Mouse (Mus musculus) hindbrain, embryonic 13.5 days (tissue): ENCODE data around the gene Bcan. TPM values are rescaled to one million over a fixed set of nuclear protein-coding genes. Genes with fewer than 3 reads are reported as not detected.

Experiments used
- ATAC-seq: fragments of 200-750 bp; cut with Nextera tagmentation; 2 replicates; pipeline ENCODE4 v1.8.0; 2017; ENCODE audit warnings: moderate TSS enrichment; ENCODE audit not compliant: low FRiP score
- H3K27ac ChIP-seq: fragments of 300-500 bp; sonication (generic); 2 replicates; pipeline ENCODE4 v1.5.1; 2015; ENCODE audit warnings: inconsistent platforms, mild to moderate bottlenecking, moderate library complexity
- H3K27me3 ChIP-seq: fragments of 300-500 bp; sonication (generic); 2 replicates; pipeline ENCODE4 v1.6.1; 2015; ENCODE audit warnings: mild to moderate bottlenecking, inconsistent platforms
- H3K36me3 ChIP-seq: fragments of 300-500 bp; sonication (generic); 2 replicates; pipeline ENCODE4 v1.6.1; 2015; ENCODE audit warnings: mild to moderate bottlenecking, inconsistent platforms
- H3K4me1 ChIP-seq: fragments of 300-500 bp; sonication (generic); replicated peaks from 2 replicates; pipeline ENCODE4 v1.6.1; 2015; ENCODE audit warnings: inconsistent platforms
- H3K4me2 ChIP-seq: fragments of 300-500 bp; sonication (generic); 2 replicates; pipeline ENCODE4 v1.6.1; 2015; ENCODE audit warnings: inconsistent platforms, mild to moderate bottlenecking, moderate library complexity
- H3K4me3 ChIP-seq: fragments of 300-500 bp; sonication (generic); 2 replicates; pipeline ENCODE4 v1.5.1; 2015; ENCODE audit warnings: mild to moderate bottlenecking, inconsistent platforms
- H3K9ac ChIP-seq: fragments of 300-500 bp; sonication (generic); 2 replicates; pipeline ENCODE4 v1.6.1; 2015; ENCODE audit warnings: mild to moderate bottlenecking, inconsistent platforms
- H3K9me3 ChIP-seq: fragments of 300-500 bp; sonication (generic); 2 replicates; pipeline ENCODE4 v1.6.1; 2016; ENCODE audit warnings: inconsistent platforms
- WGBS: fragments of 180-500 bp; shearing (Covaris S2); methylation state at CpG from one replicate; pipeline ENCODE4 v1.1.7; 2015; 5-methylcytosine and 5-hydroxymethylcytosine counted together
- polyA plus RNA-seq: library from polyadenylated mRNA; unstranded; fragments of >200 nt; fragmentation: Nextera tagmentation; extraction: Ambion mirVana; gene quantifications from 2 replicates; pipeline ENCODE4 v1.2.1, GENCODE M21; 2015

Gene Bcan
- polyA plus RNA-seq, 1 experiment from 2014 or later: 39.8 TPM

- Histone ChIP-seq H3K9ac (no peak overlapping the region), H3K9me3 (no peaks in the 10 kb centered on the region), H3K4me2 (no peak overlapping the region), H3K27me3 (no peaks in the 10 kb centered on the region), H3K4me1 (peaks cover 56% of the 10 kb centered on the region), H3K4me3 (no peak overlapping the region), H3K27ac (no peak overlapping the region), H3K36me3 (peaks cover 16% of the 10 kb centered on the region; the same call in 1 of the 2 replicates)
- WGBS: 85% methylated on average over 5 of the region's 5 CpGs
- ATAC-seq: no peak
Measured at GRCm38 (mm10) chr3:87979493-87979892, 20.5 kb downstream of the Bcan start.

DNA sequence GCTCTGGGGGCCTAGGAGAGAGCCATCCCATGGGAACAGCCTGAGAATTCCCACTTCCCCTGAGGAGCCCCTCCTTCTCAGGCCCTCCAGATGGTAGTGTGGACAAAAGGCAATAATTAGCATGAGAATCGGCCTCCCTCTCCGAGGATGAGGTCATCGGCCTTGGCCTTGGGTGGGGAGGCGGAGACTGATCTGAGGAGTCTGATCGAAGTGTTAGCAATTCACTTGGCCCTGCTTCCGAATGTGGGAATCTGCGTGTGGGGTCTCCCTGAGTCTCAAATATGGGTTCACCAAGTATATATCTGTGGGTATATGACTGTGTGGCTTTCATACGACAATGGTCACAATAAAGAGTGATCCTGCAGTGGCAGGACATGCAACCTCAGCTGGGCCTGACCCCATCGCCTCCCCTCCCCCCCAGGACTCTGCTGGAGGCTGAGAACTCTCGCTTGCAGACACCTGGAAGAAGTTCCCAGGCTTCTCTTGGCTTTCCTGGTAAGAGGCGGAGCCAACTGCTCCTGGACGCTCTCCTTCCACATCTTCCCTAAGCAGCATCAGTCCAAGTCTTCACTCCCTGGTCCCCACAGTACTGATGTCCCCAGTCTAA, 25.5 kb downstream of the Bcan start:
- Histone ChIP-seq H3K4me1 (peaks cover 49% of the 10 kb centered on the region), H3K27me3 (peaks cover 13% of the 10 kb centered on the region; the same call in 1 of the 2 replicates), H3K36me3 (peaks cover 15% of the 10 kb centered on the region; the same call in 1 of the 2 replicates), H3K27ac (peak overlapping the region; percentile 83), H3K4me3 (peak overlapping the region; percentile 60), H3K9ac (peak overlapping the region; percentile 84), H3K9me3 (no peaks in the 10 kb centered on the region), H3K4me2 (peak overlapping the region; percentile 95)
- 9% methylated on average over 12 of the region's 12 CpGs for WGBS
- ATAC-seq: peak; percentile 46

DNA sequence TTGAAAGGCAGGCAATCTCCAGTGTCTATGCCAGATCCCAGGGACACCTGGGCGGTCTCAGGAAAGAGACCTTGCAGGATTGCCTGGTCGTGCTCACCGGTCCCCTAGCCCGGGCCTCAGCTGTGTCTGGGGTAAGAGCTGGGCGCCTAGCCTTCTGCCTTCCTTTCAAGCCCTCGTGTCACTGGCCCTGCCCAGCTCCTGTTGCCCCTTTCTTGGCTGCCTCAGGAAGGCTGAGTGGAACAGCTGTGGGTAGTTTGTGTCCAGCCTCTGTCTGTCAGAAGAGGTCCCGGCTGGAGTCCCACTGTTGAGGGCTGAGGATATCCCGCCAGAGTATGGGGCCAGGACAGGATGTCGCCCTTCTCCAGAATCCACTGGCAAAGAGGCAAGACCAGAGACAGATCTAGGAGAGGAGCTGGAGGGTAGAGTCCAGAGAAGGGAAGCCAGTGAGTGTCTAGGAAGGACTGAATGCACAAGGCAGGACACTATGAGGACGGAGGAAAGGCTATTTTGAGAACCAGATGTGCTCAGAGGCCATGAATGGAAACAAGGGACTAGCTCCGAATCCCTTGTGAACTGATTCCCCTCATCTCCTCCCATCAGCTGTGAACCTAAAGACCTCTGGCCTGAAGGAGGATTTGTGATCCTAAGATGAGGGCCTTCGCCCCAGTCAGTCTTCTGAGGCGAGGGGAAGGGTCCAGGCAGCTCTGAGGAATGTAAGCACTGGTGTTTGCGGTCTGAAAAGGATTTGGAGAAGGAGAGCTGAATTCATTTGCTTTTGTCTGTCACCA, 26.2 kb downstream of the Bcan start:
- H3K36me3 ChIP-seq: peaks cover 13% of the 10 kb centered on the region; the same call in 1 of the 2 replicates
- peaks cover 13% of the 10 kb centered on the region; the same call in 1 of the 2 replicates for H3K27me3 ChIP-seq
- peak overlapping the region; percentile 60 for H3K4me3 ChIP-seq
- peak overlapping the region; percentile 83 for H3K27ac ChIP-seq
- H3K9me3 ChIP-seq: no peaks in the 10 kb centered on the region
- H3K4me1 ChIP-seq: peaks cover 49% of the 10 kb centered on the region
- WGBS: 9% methylated on average over 14 of the region's 14 CpGs
- H3K4me2 ChIP-seq: peak overlapping the region; percentile 95
- H3K9ac ChIP-seq: peak overlapping the region; percentile 84
- no peak for ATAC-seq

- peaks cover 49% of the 10 kb centered on the region for H3K4me1 ChIP-seq
- H3K27ac ChIP-seq: peak overlapping the region; percentile 83
- no peak for ATAC-seq
- H3K27me3 ChIP-seq: peaks cover 13% of the 10 kb centered on the region; the same call in 1 of the 2 replicates
- peaks cover 8% of the 10 kb centered on the region; the same call in 1 of the 2 replicates for H3K36me3 ChIP-seq
- H3K4me3 ChIP-seq: peak overlapping the region; percentile 60
- H3K9me3 ChIP-seq: no peaks in the 10 kb centered on the region
- WGBS: 19% methylated on average over 5 of the region's 5 CpGs
- peak overlapping the region; percentile 95 for H3K4me2 ChIP-seq
- H3K9ac ChIP-seq: peak overlapping the region; percentile 84
Measured at GRCm38 (mm10) chr3:87972776-87973175, 27.3 kb downstream of the Bcan start.

GRCm38 (mm10) chr3:87972203-87972664, 27.8 kb downstream of the Bcan start:
- Histone ChIP-seq H3K27ac (peak overlapping the region; percentile 83), H3K4me3 (peak overlapping the region; percentile 60), H3K9ac (peak overlapping the region; percentile 84), H3K4me2 (peak overlapping the region; percentile 95), H3K4me1 (peaks cover 49% of the 10 kb centered on the region), H3K36me3 (peaks cover 4% of the 10 kb centered on the region; the same call in 1 of the 2 replicates), H3K27me3 (peaks cover 13% of the 10 kb centered on the region; the same call in 1 of the 2 replicates), H3K9me3 (no peaks in the 10 kb centered on the region)
- peak; percentile 33 for ATAC-seq
- 4% methylated on average over 8 of the region's 8 CpGs for WGBS

DNA sequence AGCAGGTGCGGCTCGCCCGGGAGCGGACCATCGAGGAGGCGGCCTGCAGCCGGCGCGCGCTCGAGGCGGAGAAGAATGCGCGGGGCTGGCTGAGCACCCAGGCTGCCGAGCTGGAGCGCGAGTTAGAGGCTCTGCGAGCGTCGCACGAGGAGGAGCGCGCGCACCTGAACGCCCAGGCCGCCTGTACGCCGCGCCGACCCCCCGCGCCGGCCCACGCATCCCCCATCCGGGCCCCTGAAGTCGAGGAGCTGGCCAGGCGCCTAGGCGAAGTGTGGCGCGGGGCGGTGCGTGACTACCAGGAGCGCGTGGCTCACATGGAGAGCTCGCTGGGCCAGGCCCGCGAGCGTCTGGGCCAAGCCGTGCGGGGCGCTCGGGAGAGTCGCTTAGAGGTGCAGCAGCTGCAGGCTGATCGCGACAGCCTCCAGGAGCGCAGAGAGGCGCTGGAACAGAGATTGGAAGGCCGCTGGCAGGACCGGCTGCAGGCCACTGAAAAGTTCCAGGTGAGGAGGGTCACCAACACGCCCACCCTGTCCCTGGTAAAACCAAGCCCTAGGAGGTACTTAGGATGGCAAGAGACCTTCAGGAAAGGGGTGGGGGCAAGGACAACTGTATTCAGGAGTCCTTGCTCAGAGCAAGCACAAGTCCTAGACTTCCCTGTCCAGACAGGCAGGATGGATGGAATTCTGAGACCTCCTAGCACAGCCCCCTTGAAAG, 28.4 kb downstream of the Bcan start:
- WGBS: under 1% methylated on average over 57 of the region's 60 CpGs
- Histone ChIP-seq H3K36me3 (0 out of 2 replicates have a peak, but pooled peaks cover 3% of the 10 kb centered on the region), H3K27ac (peak overlapping the region; percentile 83), H3K9me3 (no peaks in the 10 kb centered on the region), H3K9ac (peak overlapping the region; percentile 84), H3K4me1 (peaks cover 49% of the 10 kb centered on the region), H3K4me2 (peak overlapping the region; percentile 95), H3K27me3 (peaks cover 13% of the 10 kb centered on the region; the same call in 1 of the 2 replicates), H3K4me3 (peak overlapping the region; percentile 60)
- ATAC-seq: peak; percentile 49; the same call in 1 of the 2 replicates

- 0% methylated on average over 44 of the region's 44 CpGs for WGBS
- Histone ChIP-seq H3K4me1 (peaks cover 49% of the 10 kb centered on the region), H3K9ac (peak within 1 kb of the TSS; percentile 84), H3K27me3 (peaks cover 13% of the 10 kb centered on the region; the same call in 1 of the 2 replicates), H3K9me3 (no peaks in the 10 kb centered on the region), H3K4me3 (peak within 1 kb of the TSS; percentile 60), H3K4me2 (peak within 1 kb of the TSS; percentile 95), H3K27ac (peak within 1 kb of the TSS; percentile 83), H3K36me3 (0 out of 2 replicates have a peak, but pooled peaks cover 3% of the 10 kb centered on the region)
- peak; percentile 70 for ATAC-seq
Measured at GRCm38 (mm10) chr3:87970939-87971488, 29.0 kb downstream of the Bcan start, which contains the start of gene Nes. TSS of gene Nes (plus strand) at chr3:87971078.

GRCm38 (mm10) chr3:87970184-87970938, 29.7 kb downstream of the Bcan start:
- Histone ChIP-seq H3K4me3 (peak overlapping the region; percentile 60), H3K4me1 (peaks cover 49% of the 10 kb centered on the region), H3K27me3 (peaks cover 13% of the 10 kb centered on the region; the same call in 1 of the 2 replicates), H3K9me3 (no peaks in the 10 kb centered on the region), H3K9ac (peak overlapping the region; percentile 84; the same call in 1 of the 2 replicates), H3K27ac (peak overlapping the region; percentile 83), H3K4me2 (peak overlapping the region; percentile 95), H3K36me3 (0 out of 2 replicates have a peak, but pooled peaks cover under 1% of the 10 kb centered on the region)
- under 1% methylated on average over 21 of the region's 21 CpGs for WGBS
- no peak for ATAC-seq

DNA sequence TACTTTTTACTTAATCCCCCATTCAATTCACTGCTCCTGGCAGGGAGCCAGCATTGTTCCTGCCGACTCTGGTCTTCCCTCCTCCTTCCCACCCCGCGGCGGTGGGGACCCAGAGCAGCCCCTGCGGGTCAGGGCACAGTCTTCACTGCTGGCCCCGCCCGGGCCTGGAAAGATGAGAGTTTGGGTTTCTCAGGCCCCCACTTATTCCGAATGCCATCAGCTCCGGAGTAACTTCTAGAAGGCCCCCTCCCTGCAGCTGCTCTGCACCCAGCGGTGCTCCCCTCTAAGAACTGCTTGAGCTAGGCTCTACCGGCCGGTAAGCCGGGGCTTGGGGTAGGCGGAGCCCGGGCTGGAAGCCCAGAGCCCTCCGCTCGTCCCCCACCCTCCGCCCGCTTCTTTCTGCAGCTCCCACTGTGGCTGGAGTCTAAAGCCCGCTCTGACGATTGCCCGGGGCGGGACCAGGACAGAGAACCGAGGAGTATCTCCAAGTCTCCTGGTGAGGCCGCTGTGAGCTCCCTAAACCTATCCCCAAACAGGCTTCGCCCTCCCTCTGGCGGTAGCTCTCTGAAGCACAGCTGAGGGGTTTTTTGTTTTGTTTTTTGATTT, 39.3 kb downstream of the Bcan start:
- H3K27me3 ChIP-seq: no peaks in the 10 kb centered on the region
- H3K9me3 ChIP-seq: no peaks in the 10 kb centered on the region
- peak overlapping the region; percentile 94 for H3K27ac ChIP-seq
- no peaks in the 10 kb centered on the region for H3K36me3 ChIP-seq
- peak; percentile 96 for ATAC-seq
- peaks cover 23% of the 10 kb centered on the region for H3K4me1 ChIP-seq
- peak overlapping the region; percentile 45 for H3K4me3 ChIP-seq
- peak overlapping the region; percentile 80 for H3K9ac ChIP-seq
- WGBS: under 1% methylated on average over 27 of the region's 27 CpGs
- peak overlapping the region; percentile 78 for H3K4me2 ChIP-seq

DNA sequence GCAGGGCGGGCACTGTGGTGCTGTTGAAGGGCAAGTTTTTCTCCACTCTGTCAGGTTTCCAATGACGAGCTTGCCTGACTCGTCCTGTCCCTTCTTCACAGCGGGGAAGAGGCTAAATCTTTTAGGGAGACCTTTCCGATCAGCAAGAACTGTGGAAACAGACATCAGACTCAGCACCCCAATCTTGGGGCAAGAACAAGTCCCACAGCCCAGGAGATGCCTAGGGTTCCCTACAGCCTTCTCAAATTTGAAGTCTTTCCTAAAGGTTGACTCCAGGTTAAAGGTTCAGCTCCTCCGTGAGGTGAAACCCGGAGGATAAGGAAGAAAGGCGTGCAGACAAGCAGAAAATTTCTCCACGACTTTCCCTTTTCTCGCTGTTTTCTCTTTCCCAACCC, 39.8 kb downstream of the Bcan start:
- peak overlapping the region; percentile 45 for H3K4me3 ChIP-seq
- peak overlapping the region; percentile 80 for H3K9ac ChIP-seq
- no peaks in the 10 kb centered on the region for H3K36me3 ChIP-seq
- no peak for ATAC-seq
- no peaks in the 10 kb centered on the region for H3K27me3 ChIP-seq
- no peaks in the 10 kb centered on the region for H3K9me3 ChIP-seq
- 4% methylated on average over 10 of the region's 10 CpGs for WGBS
- H3K27ac ChIP-seq: peak overlapping the region; percentile 94
- peaks cover 23% of the 10 kb centered on the region for H3K4me1 ChIP-seq
- peak overlapping the region; percentile 78 for H3K4me2 ChIP-seq
